Mouse (Mus musculus) midbrain, embryonic 13.5 days (tissue): ENCODE results near the gene Tmem269. TPM values are rescaled to one million over a fixed set of nuclear protein-coding genes. Genes with fewer than 3 reads are reported as not detected.

ENCODE experiments used
- ATAC-seq: fragments of 200-750 bp; cut with Nextera tagmentation; 2 replicates; pipeline ENCODE4 v1.8.0; 2017; ENCODE audit warnings: mild to moderate bottlenecking, moderate TSS enrichment, moderate library complexity
- H3K27ac ChIP-seq: fragments of 300-500 bp; sonication (generic); 2 replicates; pipeline ENCODE4 v1.5.1; 2015; ENCODE audit warnings: inconsistent platforms, mild to moderate bottlenecking, moderate library complexity
- H3K27me3 ChIP-seq: fragments of 300-500 bp; sonication (generic); 2 replicates; pipeline ENCODE4 v1.6.1; 2015; ENCODE audit warnings: mild to moderate bottlenecking, inconsistent platforms
- H3K36me3 ChIP-seq: fragments of 300-500 bp; sonication (generic); 2 replicates; pipeline ENCODE4 v1.6.1; 2015; ENCODE audit warnings: mild to moderate bottlenecking, inconsistent platforms
- H3K4me1 ChIP-seq: fragments of 300-500 bp; sonication (generic); replicated peaks from 2 replicates; pipeline ENCODE4 v1.6.1; 2015; ENCODE audit warnings: inconsistent platforms
- H3K4me2 ChIP-seq: fragments of 300-500 bp; sonication (generic); replicated peaks from 2 replicates; pipeline ENCODE4 v1.6.1; 2015; ENCODE audit warnings: moderate library complexity, mild to moderate bottlenecking, inconsistent platforms
- H3K4me3 ChIP-seq: fragments of 300-500 bp; sonication (generic); replicated peaks from 2 replicates; pipeline ENCODE4 v1.5.1; 2015; ENCODE audit warnings: mild to moderate bottlenecking, inconsistent platforms
- H3K9ac ChIP-seq: fragments of 300-500 bp; sonication (generic); replicated peaks from 2 replicates; pipeline ENCODE4 v1.6.1; 2015; ENCODE audit warnings: mild to moderate bottlenecking, inconsistent platforms
- H3K9me3 ChIP-seq: fragments of 300-500 bp; sonication (generic); 2 replicates; pipeline ENCODE4 v1.6.1; 2016; ENCODE audit warnings: mild to moderate bottlenecking, inconsistent platforms
- WGBS: fragments of 180-500 bp; shearing (Covaris S2); methylation state at CpG from one replicate; pipeline ENCODE4 v1.1.7; 2015; 5-methylcytosine and 5-hydroxymethylcytosine counted together
- polyA plus RNA-seq: library from polyadenylated mRNA; unstranded; fragments of >200 nt; fragmentation: Nextera tagmentation; extraction: Ambion mirVana; gene quantifications from 2 replicates; pipeline ENCODE4 v1.2.1, GENCODE M21; 2015

Gene Tmem269
- polyA plus RNA-seq, 1 experiment from 2014 or later: 0.34 TPM

- 0 out of 2 replicates have a peak overlapping the region, but pooled peaks have one; percentile 27 for H3K27ac ChIP-seq
- peaks cover 30% of the 10 kb centered on the region for H3K36me3 ChIP-seq
- H3K4me1 ChIP-seq: peaks cover 27% of the 10 kb centered on the region
- ATAC-seq: no peak
- H3K9me3 ChIP-seq: no peaks in the 10 kb centered on the region
- H3K27me3 ChIP-seq: no peaks in the 10 kb centered on the region
- H3K9ac ChIP-seq: peak overlapping the region; percentile 78
- peak overlapping the region; percentile 80 for H3K4me2 ChIP-seq
- 45% methylated on average over 18 of the region's 18 CpGs for WGBS
- H3K4me3 ChIP-seq: peak overlapping the region; percentile 62
Observed at GRCm38 (mm10) chr4:119172919-119173650, 44.9 kb downstream of the Tmem269 start.

DNA sequence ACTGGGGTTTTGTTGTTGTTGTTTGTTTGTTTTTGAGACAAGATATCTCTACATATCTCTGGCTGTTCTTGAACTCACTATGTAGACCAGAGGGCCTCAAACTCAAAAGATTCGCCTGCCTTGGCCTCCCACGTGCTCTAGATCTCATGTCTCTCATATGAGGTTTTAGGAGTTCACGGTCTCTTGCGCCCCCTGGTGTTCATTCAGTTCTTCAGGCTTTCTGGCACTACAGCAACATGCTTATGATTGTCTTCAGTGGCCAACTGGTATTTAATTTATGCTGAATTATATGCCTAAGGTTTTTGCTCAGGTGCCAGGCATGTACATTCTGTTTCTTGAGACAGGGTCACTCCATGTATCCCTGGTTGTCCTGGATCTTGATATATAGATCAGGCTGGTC lies 50.4 kb downstream of the Tmem269 start:
- peaks cover 20% of the 10 kb centered on the region for H3K4me1 ChIP-seq

DNA sequence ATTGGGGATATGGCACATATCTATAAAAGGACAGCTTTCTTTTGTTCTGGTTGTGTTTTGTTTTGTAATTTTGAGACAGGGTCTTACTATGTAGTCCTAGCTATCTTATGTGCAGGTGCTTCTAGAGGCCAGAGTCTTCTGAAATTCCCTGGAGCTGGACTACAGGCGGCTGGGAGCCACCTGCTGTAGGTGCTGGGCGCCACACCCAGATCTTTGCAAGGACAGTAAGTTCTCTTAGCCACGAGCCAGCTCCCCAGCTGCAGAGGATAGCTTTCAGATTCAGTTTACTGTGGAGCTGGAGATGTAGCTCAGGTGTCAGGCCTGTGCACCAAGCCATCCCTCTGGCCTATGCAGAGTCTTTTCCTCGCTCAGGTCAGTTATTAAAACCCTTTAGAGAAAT lies 50.9 kb downstream of the Tmem269 start:
- Histone ChIP-seq H3K27me3 (no peaks in the 10 kb centered on the region), H3K27ac (no peak overlapping the region), H3K4me1 (peaks cover 14% of the 10 kb centered on the region), H3K36me3 (peaks cover 30% of the 10 kb centered on the region), H3K9me3 (no peaks in the 10 kb centered on the region), H3K4me3 (no peak overlapping the region), H3K4me2 (no peak overlapping the region), H3K9ac (no peak overlapping the region)
- WGBS: 83% methylated on average over 4 of the region's 4 CpGs
- no peak for ATAC-seq

More for the DNA sequence above, 50.4 kb downstream of the Tmem269 start:
- Histone ChIP-seq H3K9me3 (no peaks in the 10 kb centered on the region), H3K36me3 (peaks cover 30% of the 10 kb centered on the region), H3K4me2 (no peak overlapping the region), H3K4me3 (no peak overlapping the region), H3K9ac (no peak overlapping the region), H3K27ac (no peak overlapping the region), H3K27me3 (no peaks in the 10 kb centered on the region)
- 4% methylated on average over 4 of the region's 4 CpGs for WGBS
- peak; percentile 29 for ATAC-seq

- H3K27ac ChIP-seq: no peak overlapping the region
- no peak overlapping the region for H3K4me3 ChIP-seq
- ATAC-seq: no peak
- no peak overlapping the region for H3K4me2 ChIP-seq
- no peaks in the 10 kb centered on the region for H3K9me3 ChIP-seq
- no peak overlapping the region for H3K9ac ChIP-seq
- WGBS: 79% methylated on average over 7 of the region's 7 CpGs
- H3K4me1 ChIP-seq: peaks cover 4% of the 10 kb centered on the region; the same call in 1 of the 2 replicates
- H3K36me3 ChIP-seq: peaks cover 27% of the 10 kb centered on the region
- no peaks in the 10 kb centered on the region for H3K27me3 ChIP-seq
Observed at GRCm38 (mm10) chr4:119165916-119166315, 52.1 kb downstream of the Tmem269 start.

DNA sequence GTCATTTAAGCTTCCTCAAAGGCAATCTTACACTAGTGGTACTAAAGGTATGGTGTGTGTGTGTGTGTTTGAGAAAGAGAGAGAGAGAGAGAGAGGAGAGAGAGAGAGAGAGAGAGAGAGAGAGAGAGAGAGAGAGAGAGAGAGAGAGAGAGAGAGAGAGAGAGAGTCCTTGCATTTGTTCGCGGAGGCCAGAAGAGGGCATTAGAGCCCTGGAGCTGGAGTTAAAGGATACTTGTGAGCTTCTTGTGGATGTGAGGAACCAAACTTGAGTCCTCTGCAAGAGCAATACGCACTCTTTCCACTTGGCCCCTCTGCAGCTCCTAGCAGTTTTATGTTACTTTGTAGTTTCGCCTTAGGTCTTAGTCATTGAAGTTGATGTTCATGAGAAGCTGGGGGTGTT lies 55.0 kb downstream of the Tmem269 start:
- H3K9ac ChIP-seq: no peak overlapping the region
- H3K4me2 ChIP-seq: no peak overlapping the region
- H3K9me3 ChIP-seq: no peaks in the 10 kb centered on the region
- no peaks in the 10 kb centered on the region for H3K4me1 ChIP-seq
- H3K27me3 ChIP-seq: no peaks in the 10 kb centered on the region
- no peaks in the 10 kb centered on the region for H3K36me3 ChIP-seq
- H3K4me3 ChIP-seq: no peak overlapping the region
- no peak overlapping the region for H3K27ac ChIP-seq
- ATAC-seq: no peak
- WGBS: 73% methylated on average over 4 of the region's 4 CpGs

DNA sequence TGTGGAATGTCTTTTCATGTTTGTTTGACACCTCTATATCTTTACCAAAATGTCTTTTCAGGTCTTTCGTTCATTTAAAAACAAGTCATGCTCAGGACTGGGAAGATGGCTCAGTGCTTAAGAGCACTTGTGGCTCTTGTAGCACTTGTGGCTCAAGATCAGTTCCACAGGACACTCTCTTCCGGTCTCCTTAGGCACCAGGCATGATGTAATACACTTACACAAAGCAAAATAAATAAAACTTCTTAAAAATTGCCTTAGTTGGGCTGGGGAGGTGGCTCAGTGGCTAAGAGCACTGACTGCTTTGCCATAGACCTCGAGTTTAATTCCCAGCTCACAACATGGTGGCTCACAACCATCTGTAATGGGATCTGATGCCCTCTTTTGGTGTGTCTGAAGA lies 56.7 kb downstream of the Tmem269 start:
- Histone ChIP-seq H3K9ac (no peak overlapping the region), H3K4me2 (no peak overlapping the region)
- ATAC-seq: no peak

DNA sequence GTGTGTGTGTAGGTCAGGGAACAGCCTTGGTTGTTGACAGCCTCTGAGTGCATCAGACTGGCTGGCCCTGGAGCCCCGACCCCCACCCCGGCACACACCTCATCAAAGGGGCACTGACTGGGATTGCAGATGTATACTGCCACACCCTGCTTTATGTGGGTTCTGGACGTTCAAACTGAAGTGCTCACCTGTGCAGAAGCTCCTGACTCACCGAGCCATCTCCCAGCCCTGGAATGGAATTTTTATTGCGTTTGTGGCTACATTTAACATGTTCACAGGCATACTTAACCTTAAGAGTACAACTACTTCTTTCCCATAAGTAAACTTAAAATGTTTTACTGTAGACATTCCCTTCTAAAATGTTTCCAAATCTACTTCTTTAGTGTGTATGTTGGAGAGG lies 60.1 kb downstream of the Tmem269 start:
- no peaks in the 10 kb centered on the region for H3K9me3 ChIP-seq
- H3K4me1 ChIP-seq: no peaks in the 10 kb centered on the region
- ATAC-seq: no peak
- H3K27me3 ChIP-seq: no peaks in the 10 kb centered on the region
- no peaks in the 10 kb centered on the region for H3K36me3 ChIP-seq
- no peak overlapping the region for H3K9ac ChIP-seq
- WGBS: 85% methylated on average over 5 of the region's 5 CpGs
- no peak overlapping the region for H3K4me3 ChIP-seq
- H3K4me2 ChIP-seq: no peak overlapping the region
- H3K27ac ChIP-seq: no peak overlapping the region

More for the DNA sequence above, 56.7 kb downstream of the Tmem269 start:
- Histone ChIP-seq H3K4me1 (no peaks in the 10 kb centered on the region), H3K9me3 (no peaks in the 10 kb centered on the region), H3K27me3 (no peaks in the 10 kb centered on the region), H3K27ac (no peak overlapping the region), H3K4me3 (no peak overlapping the region), H3K36me3 (no peaks in the 10 kb centered on the region)
- WGBS: 77% methylated on average over 3 of the region's 3 CpGs

GRCm38 (mm10) chr4:119157186-119157585 lies 60.8 kb downstream of the Tmem269 start:
- no peak overlapping the region for H3K9ac ChIP-seq
- no peak overlapping the region for H3K27ac ChIP-seq
- no peak overlapping the region for H3K4me3 ChIP-seq
- no peaks in the 10 kb centered on the region for H3K4me1 ChIP-seq
- no peak for ATAC-seq
- no peaks in the 10 kb centered on the region for H3K27me3 ChIP-seq
- 27% methylated on average over 2 of the region's 2 CpGs for WGBS
- H3K36me3 ChIP-seq: no peaks in the 10 kb centered on the region
- H3K9me3 ChIP-seq: no peaks in the 10 kb centered on the region
- H3K4me2 ChIP-seq: no peak overlapping the region

Other genes starting within 250 kb of the Tmem269 start
- gene Slc2a1, start 109.5 kb downstream of the Tmem269 start, polyA plus RNA-seq: 88.6 and 104 TPM in 2 replicates
- 9.9 and 10.3 TPM in 2 replicates for gene Zfp691, start 44.0 kb downstream of the Tmem269 start, polyA plus RNA-seq
- gene Ermap, start 28.2 kb downstream of the Tmem269 start, polyA plus RNA-seq: 1.5 and 1.7 TPM in 2 replicates
- 227 and 237 TPM in 2 replicates for gene Svbp, start 22.9 kb downstream of the Tmem269 start, polyA plus RNA-seq
- gene AU022252, start 14.5 kb upstream of the Tmem269 start, polyA plus RNA-seq: 30.2 and 34.4 TPM in 2 replicates
- gene P3h1, start 14.7 kb upstream of the Tmem269 start, polyA plus RNA-seq: 8.1 and 9.9 TPM in 2 replicates
- 0.55 and 1.3 TPM in 2 replicates for gene Cldn19, start 37.2 kb upstream of the Tmem269 start, polyA plus RNA-seq
- 723 and 839 TPM in 2 replicates for gene Ybx1, start 76.4 kb upstream of the Tmem269 start, polyA plus RNA-seq
- 77.2 and 78.3 TPM in 2 replicates for gene Ppih, start 102.3 kb upstream of the Tmem269 start, polyA plus RNA-seq
- 19.2 and 19.7 TPM in 2 replicates for gene Ccdc30, start 197.3 kb upstream of the Tmem269 start, polyA plus RNA-seq
- 17.7 and 18.2 TPM in 2 replicates for gene Ppcs, start 204.2 kb upstream of the Tmem269 start, polyA plus RNA-seq
- 0.28 and 0.76 TPM in 2 replicates for gene Zmynd12, start 204.6 kb upstream of the Tmem269 start, polyA plus RNA-seq